Mouse (Mus musculus) forebrain, embryonic 16.5 days (tissue): Measurements from ENCODE around the gene Arl13a. TPM values are rescaled to one million over a fixed set of nuclear protein-coding genes. Genes with fewer than 3 reads are reported as not detected.
A peak's percentile ranks its signal among the peaks of the same experiment; 100 is the strongest.
"Not testable (repeated sequence)": the region's sequence is repeated elsewhere in the genome, so short reads cannot be mapped to it uniquely, and the experiment has no call there.

ENCODE experiments used
- ATAC-seq: fragments of 200-750 bp; cut with Nextera tagmentation; 2 replicates; pipeline ENCODE4 v1.8.0; 2017; ENCODE audit warnings: mild to moderate bottlenecking, moderate library complexity
- H3K27ac ChIP-seq: fragments of 300-500 bp; sonication (generic); 2 replicates; pipeline ENCODE4 v1.5.1; 2014; ENCODE audit warnings: low read length, control low read depth
- H3K27me3 ChIP-seq: fragments of 300-500 bp; sonication (generic); replicated peaks from 2 replicates; pipeline ENCODE4 v1.6.1; 2014; ENCODE audit warnings: low read length; ENCODE audit not compliant: control insufficient read depth, insufficient read depth
- H3K36me3 ChIP-seq: fragments of 300-500 bp; sonication (generic); 2 replicates; pipeline ENCODE4 v1.6.1; 2014; ENCODE audit not compliant: control insufficient read depth, insufficient read depth
- H3K4me1 ChIP-seq: fragments of 300-500 bp; sonication (generic); replicated peaks from 2 replicates; pipeline ENCODE4 v1.6.1; 2014; ENCODE audit warnings: low read length; ENCODE audit not compliant: control insufficient read depth, insufficient read depth
- H3K4me2 ChIP-seq: fragments of 300-500 bp; sonication (generic); 2 replicates; pipeline ENCODE4 v1.6.1; 2014; ENCODE audit warnings: mild to moderate bottlenecking, low read length, control low read depth
- H3K4me3 ChIP-seq: fragments of 300-500 bp; sonication (generic); replicated peaks from 2 replicates; pipeline ENCODE4 v1.5.1; 2014; ENCODE audit warnings: mild to moderate bottlenecking, low read length, control low read depth
- H3K9ac ChIP-seq: fragments of 300-500 bp; sonication (generic); replicated peaks from 2 replicates; pipeline ENCODE4 v1.6.1; 2014; ENCODE audit warnings: low read depth, low read length, control low read depth
- H3K9me3 ChIP-seq: fragments of 300-500 bp; sonication (generic); 2 replicates; pipeline ENCODE4 v1.6.1; 2016; ENCODE audit warnings: low read length; ENCODE audit not compliant: control insufficient read depth
- WGBS: fragments of 180-500 bp; shearing (Covaris S2); extraction: QIAGEN DNeasy Blood & Tissue Kit; methylation state at CpG from one replicate; pipeline ENCODE4 v1.1.7; 2014; 5-methylcytosine and 5-hydroxymethylcytosine counted together
- polyA plus RNA-seq: library from polyadenylated mRNA; unstranded; fragments of >200 nt; fragmentation: Nextera tagmentation; extraction: Ambion mirVana; gene quantifications from 2 replicates; pipeline ENCODE4 v1.2.1, GENCODE M21; 2015

Gene Arl13a
- polyA plus RNA-seq, result not detected in 2 replicates

DNA sequence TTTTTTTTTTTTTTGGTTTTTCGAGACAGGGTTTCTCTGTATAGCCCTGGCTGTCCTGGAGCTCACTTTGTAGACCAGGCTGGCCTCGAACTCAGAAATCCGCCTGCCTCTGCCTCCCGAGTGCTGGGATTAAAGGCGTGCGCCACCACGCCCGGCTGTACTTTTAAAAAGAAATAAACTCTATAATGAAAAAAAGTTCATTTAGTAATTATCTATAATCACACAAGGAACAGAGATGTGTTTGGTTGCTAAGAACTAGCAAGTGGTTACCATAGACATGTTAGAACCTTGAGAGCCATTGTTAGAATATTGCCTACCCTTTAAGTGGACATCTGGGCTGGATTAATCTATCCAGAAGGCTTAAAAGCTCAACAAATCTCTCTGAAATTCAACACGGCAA, at the start of gene Arl13a:
Arl13a (plus strand) TSS at position 301 of the 400 bp plus-strand sequence.
- H3K27ac ChIP-seq, H3K4me3 ChIP-seq, H3K4me1 ChIP-seq, ATAC-seq, H3K9ac ChIP-seq, H3K9me3 ChIP-seq, H3K4me2 ChIP-seq, H3K36me3 ChIP-seq, H3K27me3 ChIP-seq: not testable (repeated sequence)
- WGBS, result 96% methylated on average over 8 of the region's 9 CpGs

DNA sequence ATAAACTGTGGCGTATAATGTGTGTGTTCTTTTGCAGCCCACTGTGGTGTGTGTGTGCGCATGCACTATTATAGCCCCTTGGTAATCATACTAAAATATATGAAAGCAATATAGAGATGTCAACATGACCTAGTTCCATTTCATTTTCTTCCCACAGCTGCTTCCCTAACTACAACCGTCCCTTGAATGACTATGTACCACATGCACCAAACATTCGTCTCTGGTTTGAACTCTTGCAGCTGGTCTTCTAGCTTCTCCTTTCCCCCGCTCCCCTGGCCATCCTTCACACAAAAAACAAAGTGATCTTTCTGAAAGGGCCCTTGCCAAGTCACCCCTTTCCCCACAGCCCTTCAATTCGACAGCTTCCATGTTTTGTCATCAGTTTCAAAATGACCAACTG, 47.3 kb upstream of the Arl13a start:
- H3K36me3 ChIP-seq, result no peaks in the 10 kb centered on the region
- no peak overlapping the region for H3K4me2 ChIP-seq
- ATAC-seq, result no peak
- WGBS, result 83% methylated on average over 6 of the region's 6 CpGs
- H3K9me3 ChIP-seq, result no peaks in the 10 kb centered on the region
- H3K9ac ChIP-seq, result no peak overlapping the region
- no peak overlapping the region for H3K27ac ChIP-seq
- no peaks in the 10 kb centered on the region for H3K4me1 ChIP-seq
- no peak overlapping the region for H3K4me3 ChIP-seq
- no peaks in the 10 kb centered on the region; the same call in 1 of the 2 replicates for H3K27me3 ChIP-seq

DNA sequence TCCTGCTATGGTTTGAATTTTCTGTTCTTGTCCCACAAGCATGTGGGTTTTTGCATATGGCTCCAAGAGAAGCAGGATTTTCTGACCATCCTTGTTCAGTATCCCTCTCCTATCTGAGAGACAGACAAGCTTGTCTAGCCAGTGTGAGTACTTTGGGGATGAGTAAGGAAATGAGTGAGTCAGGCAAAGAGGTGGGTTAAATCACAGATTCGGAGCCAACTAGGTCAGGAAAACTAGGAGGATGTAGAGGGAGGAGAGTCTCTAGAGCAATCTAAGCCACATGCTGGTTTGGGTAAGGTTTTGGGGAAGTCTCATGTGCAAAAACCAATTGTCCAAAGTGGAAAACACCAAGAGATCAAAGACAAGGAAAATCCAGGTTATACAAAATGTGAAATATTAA, 45.8 kb upstream of the Arl13a start:
- ATAC-seq, result no peak
- 96% methylated on average over 1 of the region's 1 CpGs for WGBS
- no peaks in the 10 kb centered on the region for H3K4me1 ChIP-seq
- H3K27me3 ChIP-seq, result no peaks in the 10 kb centered on the region; the same call in 1 of the 2 replicates
- H3K9ac ChIP-seq, result no peak overlapping the region
- no peak overlapping the region for H3K4me3 ChIP-seq
- no peak overlapping the region for H3K4me2 ChIP-seq
- H3K9me3 ChIP-seq, result no peaks in the 10 kb centered on the region
- H3K36me3 ChIP-seq, result no peaks in the 10 kb centered on the region
- no peak overlapping the region for H3K27ac ChIP-seq

DNA sequence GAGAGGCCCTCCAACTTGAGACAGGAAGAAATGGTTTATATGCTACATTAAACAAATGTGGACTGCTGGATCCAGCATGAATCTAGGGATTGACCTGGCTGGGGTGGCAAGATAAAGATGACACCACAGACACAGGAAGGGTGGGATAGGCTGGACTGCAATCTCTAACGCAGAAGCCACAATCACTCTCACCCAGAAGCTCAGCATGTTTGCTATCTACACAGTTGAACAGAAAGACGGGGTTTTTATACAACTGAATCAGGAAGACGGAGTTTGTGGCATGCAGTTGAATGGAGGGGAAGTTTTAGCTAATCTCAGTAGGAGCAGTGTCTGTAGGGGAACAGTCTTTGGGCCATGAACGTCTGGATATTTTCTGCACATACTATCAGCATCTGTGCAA, 45.3 kb upstream of the Arl13a start:
- Histone ChIP-seq H3K4me1 (no peaks in the 10 kb centered on the region), H3K27ac (no peak overlapping the region), H3K4me2 (no peak overlapping the region), H3K27me3 (no peaks in the 10 kb centered on the region; the same call in 1 of the 2 replicates), H3K4me3 (no peak overlapping the region), H3K9me3 (no peaks in the 10 kb centered on the region), H3K36me3 (no peaks in the 10 kb centered on the region), H3K9ac (no peak overlapping the region)
- no peak for ATAC-seq
- WGBS, result 83% methylated on average over 4 of the region's 4 CpGs

DNA sequence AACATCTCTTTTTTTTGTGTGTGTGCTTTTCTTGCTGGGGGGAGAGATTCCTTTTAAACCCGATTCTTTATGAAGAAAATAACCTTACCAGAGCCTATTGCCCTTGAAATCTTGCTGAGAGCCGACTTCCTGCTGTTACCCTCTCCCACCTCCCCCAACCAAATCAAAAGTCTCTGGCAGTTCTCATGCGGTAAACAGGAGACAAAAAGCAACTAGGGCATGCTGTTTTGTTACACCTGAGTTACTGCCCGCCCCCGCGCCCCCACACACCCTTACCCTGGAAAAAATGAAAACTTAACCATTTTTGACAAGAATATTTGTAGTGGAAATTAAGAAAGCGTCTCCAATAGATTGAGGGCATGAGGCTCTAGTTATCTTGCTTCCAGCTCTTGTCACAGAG, 29.1 kb upstream of the Arl13a start:
- no peak overlapping the region for H3K27ac ChIP-seq
- ATAC-seq, result no peak
- no peak overlapping the region for H3K4me3 ChIP-seq
- H3K4me1 ChIP-seq, result no peaks in the 10 kb centered on the region
- H3K27me3 ChIP-seq, result no peaks in the 10 kb centered on the region
- no peaks in the 10 kb centered on the region for H3K9me3 ChIP-seq
- H3K4me2 ChIP-seq, result no peak overlapping the region
- H3K36me3 ChIP-seq, result no peaks in the 10 kb centered on the region
- no peak overlapping the region for H3K9ac ChIP-seq
- WGBS, result 43% methylated on average over 7 of the region's 7 CpGs

DNA sequence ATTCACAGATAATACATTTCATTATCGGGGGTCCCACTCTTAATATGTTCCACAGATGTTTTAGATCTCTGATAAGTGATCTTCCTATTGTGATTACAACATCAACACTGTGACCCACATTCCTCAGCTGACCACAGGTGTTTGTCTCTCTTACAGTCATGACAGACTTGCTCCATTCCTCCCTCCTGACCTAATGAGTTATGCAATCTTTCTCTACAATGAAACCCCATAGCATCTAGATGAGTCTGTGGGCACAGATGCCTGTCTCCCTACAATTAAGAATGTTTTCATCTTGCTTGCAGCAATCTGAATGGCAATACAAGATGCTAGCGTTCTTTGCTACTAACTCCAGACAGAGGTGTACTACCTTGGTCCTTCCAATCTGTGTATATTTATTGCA, 26.9 kb upstream of the Arl13a start:
- WGBS, result 94% methylated on average over 2 of the region's 2 CpGs
- no peaks in the 10 kb centered on the region for H3K36me3 ChIP-seq
- H3K27ac ChIP-seq, result no peak overlapping the region
- H3K4me3 ChIP-seq, result no peak overlapping the region
- no peaks in the 10 kb centered on the region for H3K27me3 ChIP-seq
- no peaks in the 10 kb centered on the region for H3K4me1 ChIP-seq
- no peaks in the 10 kb centered on the region for H3K9me3 ChIP-seq
- no peak for ATAC-seq
- H3K4me2 ChIP-seq, result no peak overlapping the region
- no peak overlapping the region for H3K9ac ChIP-seq

DNA sequence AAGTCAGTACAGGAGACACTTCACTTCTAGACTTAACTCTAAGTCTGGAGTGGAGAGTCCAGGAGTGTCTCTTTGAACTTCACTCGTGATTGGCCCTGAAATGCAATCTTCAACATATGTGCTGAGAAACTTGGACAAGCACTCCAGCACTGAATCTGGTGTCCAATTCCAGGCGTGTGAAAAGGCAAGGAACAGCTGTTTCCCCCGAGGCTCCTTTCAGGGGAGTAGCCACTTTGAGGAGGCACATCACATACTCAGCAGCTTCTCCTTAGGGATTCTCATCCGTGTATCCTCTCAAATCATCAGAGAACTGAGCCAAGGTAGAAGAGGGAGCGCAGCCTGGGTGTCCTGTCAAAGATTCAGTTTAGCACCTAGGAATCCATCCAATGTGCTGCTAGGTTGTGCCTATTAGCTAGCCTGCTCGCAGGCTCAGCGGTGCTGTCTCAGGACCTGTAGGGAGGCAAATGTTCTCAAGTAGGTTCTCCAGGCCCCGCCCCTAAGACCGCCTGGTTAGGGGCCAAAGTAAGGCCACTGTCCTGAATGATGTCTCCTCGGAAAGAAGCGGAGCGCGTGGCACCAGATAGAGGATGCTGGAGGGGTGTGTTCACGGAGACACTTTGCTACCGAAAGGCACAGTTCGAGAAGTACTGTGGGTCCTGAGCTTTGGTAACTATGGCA, 25.1 kb upstream of the Arl13a start, which contains the start of gene Xkrx:
Xkrx (minus strand) TSS at position 34 of the 678 bp plus-strand sequence.
- peak; percentile 12; the same call in 1 of the 2 replicates for ATAC-seq

DNA sequence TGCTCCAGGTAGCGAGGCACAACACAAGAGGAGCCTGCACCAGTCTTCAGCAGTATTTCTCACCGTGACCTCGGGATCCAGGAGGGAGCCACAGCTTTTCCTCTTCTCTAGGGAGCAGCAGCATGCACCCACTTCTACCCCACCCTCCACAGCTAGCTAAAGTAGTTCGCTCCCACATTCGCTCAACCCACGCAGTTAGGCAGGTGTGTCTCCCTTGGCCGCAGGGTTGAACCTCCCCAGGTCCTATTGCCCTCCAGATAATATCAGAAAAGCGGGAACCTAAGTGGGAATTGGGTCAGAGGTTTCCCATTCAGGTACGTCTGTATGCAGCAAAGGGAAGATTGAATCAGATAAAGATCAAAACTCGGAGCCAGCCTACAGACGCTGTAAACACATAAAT, 24.5 kb upstream of the Arl13a start:
- peak; percentile 36; the same call in 1 of the 2 replicates for ATAC-seq
- 14% methylated on average over 11 of the region's 11 CpGs for WGBS

More for the DNA sequence above, 25.1 kb upstream of the Arl13a start, which contains the start of gene Xkrx:
- WGBS, result 35% methylated on average over 16 of the region's 16 CpGs
- Histone ChIP-seq H3K27ac (no peak within 1 kb of the TSS), H3K4me3 (peak within 1 kb of the TSS; percentile 35), H3K36me3 (no peaks in the 10 kb centered on the region), H3K9ac (peak within 1 kb of the TSS; percentile 34; the same call in 1 of the 2 replicates), H3K4me2 (peak within 1 kb of the TSS; percentile 57), H3K4me1 (no peaks in the 10 kb centered on the region), H3K9me3 (no peaks in the 10 kb centered on the region), H3K27me3 (no peaks in the 10 kb centered on the region)

DNA sequence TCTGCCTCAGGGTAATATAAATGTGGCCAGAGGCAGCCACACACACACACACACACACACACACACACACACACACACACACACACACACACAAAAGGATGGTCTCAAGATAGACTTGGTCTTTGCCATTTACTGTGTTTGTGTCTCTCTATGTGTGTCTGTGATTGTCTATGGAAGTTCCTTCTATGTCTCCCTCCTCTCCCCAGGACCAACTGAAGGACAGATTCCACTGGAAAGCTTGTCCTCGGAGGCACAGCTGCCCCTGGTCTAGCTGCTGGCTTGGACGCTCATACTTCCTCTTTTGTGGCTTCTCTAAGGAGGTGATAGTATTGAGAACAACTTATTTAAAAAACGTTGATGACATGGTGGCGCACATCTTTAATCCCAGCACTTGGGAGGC, 23.8 kb upstream of the Arl13a start:
- H3K4me2 ChIP-seq, result peak overlapping the region; percentile 57
- no peaks in the 10 kb centered on the region for H3K27me3 ChIP-seq
- ATAC-seq, result no peak
- H3K27ac ChIP-seq, result no peak overlapping the region
- no peak overlapping the region for H3K9ac ChIP-seq
- H3K9me3 ChIP-seq, result no peaks in the 10 kb centered on the region
- H3K4me3 ChIP-seq, result no peak overlapping the region
- H3K36me3 ChIP-seq, result no peaks in the 10 kb centered on the region
- WGBS, result 56% methylated on average over 4 of the region's 4 CpGs
- H3K4me1 ChIP-seq, result no peaks in the 10 kb centered on the region

More for the DNA sequence above, 24.5 kb upstream of the Arl13a start:
- peak overlapping the region; percentile 35 for H3K4me3 ChIP-seq
- H3K27me3 ChIP-seq, result no peaks in the 10 kb centered on the region
- H3K27ac ChIP-seq, result no peak overlapping the region
- no peaks in the 10 kb centered on the region for H3K36me3 ChIP-seq
- peak overlapping the region; percentile 57 for H3K4me2 ChIP-seq
- H3K4me1 ChIP-seq, result no peaks in the 10 kb centered on the region
- peak overlapping the region; percentile 34; the same call in 1 of the 2 replicates for H3K9ac ChIP-seq
- no peaks in the 10 kb centered on the region for H3K9me3 ChIP-seq
